19 mouse cellular contexts compared by ENCODE assay signal in the genomic region with DNA sequence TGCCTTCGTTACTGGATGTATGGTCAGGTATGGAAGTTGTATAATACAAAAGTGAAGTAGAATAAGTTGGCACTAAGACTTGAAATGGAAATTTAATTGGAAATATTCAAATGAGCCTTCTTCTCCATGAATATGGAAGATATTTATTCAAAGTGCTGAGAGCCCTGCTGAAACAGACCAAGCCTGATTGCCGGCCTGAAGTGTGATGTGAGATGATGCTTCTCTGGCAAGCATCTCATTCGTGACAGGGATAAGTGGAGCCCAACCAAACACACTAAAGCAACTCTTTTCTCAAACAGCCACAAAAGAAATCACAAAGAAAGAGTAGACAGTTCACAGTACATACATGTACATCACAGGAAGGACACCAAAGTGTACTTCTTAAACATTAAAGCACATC.
A peak's percentile ranks its signal among the peaks of the same experiment; 100 is the strongest.
DNase-seq lines count a peak whose midpoint lies in the region; ATAC-seq and TF ChIP-seq lines count a peak whose summit lies in the region.
"Had no signal": no experiment of that assay in that cellular context is flagged by ENCODE, and none has a peak within 500 bp of the region (broad histone marks: within the 10 kb centered on the region; RNA-seq: fewer than 3 reads in every experiment).

No protein-coding gene starts in this region.

- H3K36me3 ChIP-seq in forebrain, embryonic 15.5 days, result no peaks in the 10 kb centered on the region
- no peaks in the 10 kb centered on the region for H3K36me3 ChIP-seq in forebrain, embryonic 10.5 days (replicated peaks)
- H3K36me3 ChIP-seq in forebrain, postnatal 0 days (ENCODE audit: insufficient read depth), result no peaks in the 10 kb centered on the region
- H3K36me3 ChIP-seq in forebrain, embryonic 12.5 days (replicated peaks), result no peaks in the 10 kb centered on the region
- H3K36me3 ChIP-seq: embryonic facial prominence, embryonic 13.5 days; embryonic facial prominence, embryonic 15.5 days had no signal

- H3K9ac ChIP-seq in forebrain, embryonic 15.5 days (replicated peaks), result no peak overlapping the region
- H3K9ac ChIP-seq in forebrain, postnatal 0 days, result no peak overlapping the region
- no peak overlapping the region for H3K9ac ChIP-seq in forebrain, embryonic 12.5 days
- H3K9ac ChIP-seq: embryonic facial prominence, embryonic 13.5 days; embryonic facial prominence, embryonic 15.5 days had no signal

- no peak overlapping the region for H3K27ac ChIP-seq in forebrain, embryonic 15.5 days (replicated peaks)
- no peak overlapping the region for H3K27ac ChIP-seq in forebrain, embryonic 10.5 days
- no peak overlapping the region for H3K27ac ChIP-seq in forebrain, postnatal 0 days (ENCODE audit: low read depth, low read length)
- no peak overlapping the region for H3K27ac ChIP-seq in forebrain, embryonic 12.5 days
- H3K27ac ChIP-seq: embryonic facial prominence, embryonic 13.5 days; embryonic facial prominence, embryonic 15.5 days; gastrocnemius, adult 2 months had no signal

- H3K4me1 ChIP-seq in forebrain, embryonic 15.5 days, result no peaks in the 10 kb centered on the region
- H3K4me1 ChIP-seq in forebrain, embryonic 10.5 days, result no peaks in the 10 kb centered on the region
- no peaks in the 10 kb centered on the region for H3K4me1 ChIP-seq in forebrain, postnatal 0 days (ENCODE audit: insufficient read depth)
- no peaks in the 10 kb centered on the region for H3K4me1 ChIP-seq in forebrain, embryonic 12.5 days
- H3K4me1 ChIP-seq: embryonic facial prominence, embryonic 13.5 days; embryonic facial prominence, embryonic 15.5 days had no signal

- H3K4me2 ChIP-seq in forebrain, embryonic 15.5 days (replicated peaks), result no peak overlapping the region
- H3K4me2 ChIP-seq in forebrain, postnatal 0 days (ENCODE audit: low read depth), result no peak overlapping the region
- H3K4me2 ChIP-seq in forebrain, embryonic 12.5 days, result no peak overlapping the region
- H3K4me2 ChIP-seq: embryonic facial prominence, embryonic 13.5 days; embryonic facial prominence, embryonic 15.5 days had no signal

- H3K27me3 ChIP-seq in forebrain, embryonic 15.5 days, result no peaks in the 10 kb centered on the region
- H3K27me3 ChIP-seq in forebrain, embryonic 10.5 days (ENCODE audit: poor library complexity, severe bottlenecking), result peaks cover 89% of the 10 kb centered on the region
- no peaks in the 10 kb centered on the region; the same call in 1 of the 2 replicates for H3K27me3 ChIP-seq in forebrain, postnatal 0 days (ENCODE audit: insufficient read depth, low read length)
- H3K27me3 ChIP-seq in forebrain, embryonic 12.5 days, result peaks cover 33% of the 10 kb centered on the region

- WGBS in forebrain, embryonic 15.5 days, result 52% methylated on average over 3 of the region's 3 CpGs
- WGBS in forebrain, embryonic 10.5 days, result 90% methylated on average over 3 of the region's 3 CpGs
- WGBS in forebrain, postnatal 0 days, result 51% methylated on average over 3 of the region's 3 CpGs
- 75% methylated on average over 3 of the region's 3 CpGs for WGBS in forebrain, embryonic 12.5 days

- no peak for DNase-seq in forebrain, embryonic 10.5 days (ENCODE audit: extremely low spot score, low spot score)
- peak; percentile 22 for DNase-seq in forebrain, postnatal 0 days
- DNase-seq in right cerebral cortex, postnatal 10 days (ENCODE audit: low spot score in 2 of 2), result peak; percentile 18 to 28
- no peak for DNase-seq in right cerebral cortex, postnatal 4 days
- DNase-seq in embryo, embryonic 11 days, result no peak
- DNase-seq: adrenal gland, adult 2 months; adrenal gland, postnatal 10 days; adrenal gland, postnatal 25 days; cerebellum, adult 11-12 months; cerebellum, adult 2 months; cerebellum, adult 9-10 months; cerebellum, postnatal 10 days; cerebellum, postnatal 25 days; gastrocnemius, adult 2 months had no signal

- H3K4me3 ChIP-seq in forebrain, embryonic 15.5 days, result no peak overlapping the region
- H3K4me3 ChIP-seq in forebrain, embryonic 10.5 days, result no peak overlapping the region
- no peak overlapping the region for H3K4me3 ChIP-seq in forebrain, postnatal 0 days (ENCODE audit: low read depth, low read length)
- no peak overlapping the region for H3K4me3 ChIP-seq in forebrain, embryonic 12.5 days (replicated peaks)
- H3K4me3 ChIP-seq: embryonic facial prominence, embryonic 13.5 days; embryonic facial prominence, embryonic 15.5 days; erythroblast, embryonic 14.5 days; gastrocnemius, adult 2 months had no signal

- peak; percentile 69; the same call in 1 of the 2 replicates for ATAC-seq in forebrain, embryonic 15.5 days (replicated peaks)
- ATAC-seq in forebrain, postnatal 0 days, result peak; percentile 60
- no peak for ATAC-seq in forebrain, embryonic 12.5 days (ENCODE audit: low FRiP score)

- H3K9me3 ChIP-seq in forebrain, embryonic 15.5 days, result no peaks in the 10 kb centered on the region
- H3K9me3 ChIP-seq in forebrain, embryonic 10.5 days, result no peaks in the 10 kb centered on the region
- H3K9me3 ChIP-seq in forebrain, postnatal 0 days (ENCODE audit: low read length), result no peaks in the 10 kb centered on the region
- no peaks in the 10 kb centered on the region for H3K9me3 ChIP-seq in forebrain, embryonic 12.5 days
- H3K9me3 ChIP-seq: embryonic facial prominence, embryonic 13.5 days; embryonic facial prominence, embryonic 15.5 days had no signal

- no peak for TF ChIP-seq CTCF in forebrain, postnatal 0 days (IDR thresholded peaks at IDR 0.05; ENCODE audit: low read depth)

Comparison
In these comparisons a context has a peak if more than half of its experiments do, and no peak if none do; other contexts are left out.
1. DNase-seq: peak in forebrain, postnatal 0 days (single experiment) and right cerebral cortex, postnatal 10 days (2 of 2); none in forebrain, embryonic 10.5 days (single experiment), right cerebral cortex, postnatal 4 days (single experiment) and embryo, embryonic 11 days (single experiment).